Mouse (Mus musculus) CH12.LX (cell line): ENCODE measurements around the gene Uhrf1bp1l.

Experiments
- IRF4 ChIP-seq: IDR thresholded peaks from 2 replicates; pipeline ENCODE4 v1.6.1; 2014; ENCODE audit warnings: low read depth, mild to moderate bottlenecking, inconsistent platforms, low read length, improper control_type of control experiment
- TBP ChIP-seq: conservative IDR thresholded peaks from 2 replicates; pipeline ENCODE4 v1.6.1; 2011; ENCODE audit warnings: low read depth, low read length, improper control_type of control experiment

- TF ChIP-seq IRF4 (no peak), TBP (no peak)
Observed at GRCm38 (mm10) chr10:89714910-89715309, 29.9 kb upstream of the Uhrf1bp1l start.
